Mouse (Mus musculus) small intestine, adult 2 months (tissue): Measurements from ENCODE around the gene Hcn3.

Source experiments
- CTCF ChIP-seq: fragments of 200-500 bp; IDR thresholded peaks from 2 replicates; pipeline ENCODE4 v1.5.1; 2012; ENCODE audit warnings: low read depth, mild to moderate bottlenecking, control low read depth, inconsistent platforms, low read length, moderate library complexity, mixed read lengths; ENCODE audit not compliant: insufficient replicate concordance, insufficient read length; ENCODE audit errors: extremely low read depth
- POLR2A ChIP-seq: fragments of 200-500 bp; IDR thresholded peaks from 2 replicates; pipeline ENCODE4 v1.6.1; 2012; ENCODE audit warnings: low read depth, mild to moderate bottlenecking, control low read depth, inconsistent platforms, low read length, moderate library complexity

- TF ChIP-seq POLR2A (no peak), CTCF (no peak)
Measured at GRCm38 (mm10) chr3:89193351-89193750, 33.4 kb upstream of the Hcn3 start.
